Mouse (Mus musculus): ENCODE measurements around the gene Nln.

Gene Nln

GRCm38 (mm10) chr13:104097190-104097589 lies 12.2 kb downstream of the Nln start:
- DNase-seq (ENCODE audit: extremely low spot score, low read depth, low spot score): no peak

GRCm38 (mm10) chr13:104095955-104096354 lies 13.5 kb downstream of the Nln start:
- DNase-seq (ENCODE audit: extremely low spot score, low read depth, low spot score): no peak

GRCm38 (mm10) chr13:104094531-104095385 lies 14.7 kb downstream of the Nln start:
- DNase-seq (ENCODE audit: extremely low spot score, low read depth, low spot score): no peak

- no peak for DNase-seq (ENCODE audit: extremely low spot score, low read depth, low spot score)
Observed at GRCm38 (mm10) chr13:104091734-104092133, 17.7 kb downstream of the Nln start.

GRCm38 (mm10) chr13:104089387-104089786 lies 20.0 kb downstream of the Nln start:
- DNase-seq (ENCODE audit: extremely low spot score, low read depth, low spot score): no peak

GRCm38 (mm10) chr13:104084600-104084999 lies 24.8 kb downstream of the Nln start:
- no peak for DNase-seq (ENCODE audit: extremely low spot score, low read depth, low spot score)

GRCm38 (mm10) chr13:104082504-104082903 lies 26.9 kb downstream of the Nln start:
- DNase-seq (ENCODE audit: extremely low spot score, low read depth, low spot score): no peak

GRCm38 (mm10) chr13:104076993-104077392 lies 32.4 kb downstream of the Nln start:
- DNase-seq (ENCODE audit: extremely low spot score, low read depth, low spot score): no peak

GRCm38 (mm10) chr13:104074731-104075130 lies 34.7 kb downstream of the Nln start:
- DNase-seq (ENCODE audit: extremely low spot score, low read depth, low spot score): no peak

GRCm38 (mm10) chr13:104074230-104074629 lies 35.2 kb downstream of the Nln start:
- DNase-seq (ENCODE audit: extremely low spot score, low read depth, low spot score): no peak

GRCm38 (mm10) chr13:104072351-104072750 lies 37.1 kb downstream of the Nln start:
- DNase-seq (ENCODE audit: extremely low spot score, low read depth, low spot score): no peak

- no peak for DNase-seq (ENCODE audit: extremely low spot score, low read depth, low spot score)
Observed at GRCm38 (mm10) chr13:104070703-104071102, 38.7 kb downstream of the Nln start.

GRCm38 (mm10) chr13:104069216-104069615 lies 40.2 kb downstream of the Nln start:
- no peak for DNase-seq (ENCODE audit: extremely low spot score, low read depth, low spot score)

- no peak for DNase-seq (ENCODE audit: extremely low spot score, low read depth, low spot score)
Observed at GRCm38 (mm10) chr13:104065649-104066347, 43.6 kb downstream of the Nln start.

- no peak for DNase-seq (ENCODE audit: extremely low spot score, low read depth, low spot score)
Observed at GRCm38 (mm10) chr13:104063061-104063460, 46.4 kb downstream of the Nln start.

GRCm38 (mm10) chr13:104061975-104062750 lies 47.3 kb downstream of the Nln start:
- peak; percentile 50 for DNase-seq (ENCODE audit: extremely low spot score, low read depth, low spot score)

GRCm38 (mm10) chr13:104060231-104060630 lies 49.2 kb downstream of the Nln start:
- DNase-seq (ENCODE audit: extremely low spot score, low read depth, low spot score): no peak

- DNase-seq (ENCODE audit: extremely low spot score, low read depth, low spot score): no peak
Observed at GRCm38 (mm10) chr13:104059536-104059935, 49.9 kb downstream of the Nln start.

- DNase-seq (ENCODE audit: extremely low spot score, low read depth, low spot score): no peak
Observed at GRCm38 (mm10) chr13:104058761-104059160, 50.7 kb downstream of the Nln start.

- no peak for DNase-seq (ENCODE audit: extremely low spot score, low read depth, low spot score)
Observed at GRCm38 (mm10) chr13:104052271-104052753, 57.1 kb downstream of the Nln start.

GRCm38 (mm10) chr13:104048835-104049234 lies 60.6 kb downstream of the Nln start:
- DNase-seq (ENCODE audit: extremely low spot score, low read depth, low spot score): no peak

Data from hindlimb bud, embryonic 11.5 days (tissue).